ENCODE assay signal across 16 mouse cellular contexts in the genomic region with DNA sequence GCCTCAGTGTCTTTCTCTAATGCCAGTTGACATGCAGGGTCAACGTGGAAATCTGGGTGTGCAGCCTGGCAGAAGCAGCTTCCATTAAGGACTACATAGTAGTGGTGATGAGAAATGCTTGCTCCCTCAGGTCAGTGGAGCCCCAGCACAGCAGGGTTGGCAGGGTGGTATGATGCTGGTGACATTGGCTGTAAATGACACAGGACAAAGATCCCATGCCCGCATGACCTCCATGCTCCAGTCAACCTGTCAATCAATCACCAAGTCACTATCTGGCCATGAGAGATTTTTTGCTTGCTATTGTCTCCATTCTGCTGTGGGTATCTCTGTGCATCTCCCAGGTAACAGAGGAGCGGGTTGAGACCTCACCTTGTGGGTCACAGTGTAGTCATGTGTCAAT.
"Had no signal": no experiment of that assay in that cellular context is flagged by ENCODE, and none has a peak within 500 bp of the region (broad histone marks: within the 10 kb centered on the region; RNA-seq: fewer than 3 reads in every experiment).

No protein-coding gene starts in this region.

- H3K4me3 ChIP-seq: neural tube, embryonic 13.5 days; neural tube, embryonic 15.5 days; stomach, embryonic 15.5 days had no signal

- H3K4me2 ChIP-seq: neural tube, embryonic 13.5 days; neural tube, embryonic 15.5 days; stomach, embryonic 15.5 days had no signal

- DNase-seq: retina, postnatal 1 day; right cerebral cortex, adult 18-20 months; right cerebral cortex, postnatal 14 days; right cerebral cortex, postnatal 25 days; right cerebral cortex, postnatal 4 days; spleen, adult 18-20 months; thymus, adult 18-20 months; thymus, adult 2 months; thymus, postnatal 14 days; thymus, postnatal 25 days; thymus, postnatal 36 days; thymus, postnatal 4 days had no signal

- H3K27me3 ChIP-seq: stomach, embryonic 15.5 days had no signal

- H3K27ac ChIP-seq: neural tube, embryonic 13.5 days; neural tube, embryonic 15.5 days; stomach, embryonic 15.5 days; stomach, postnatal 0 days had no signal

- H3K9ac ChIP-seq: neural tube, embryonic 13.5 days; neural tube, embryonic 15.5 days; stomach, embryonic 15.5 days had no signal

- H3K9me3 ChIP-seq: neural tube, embryonic 13.5 days; neural tube, embryonic 15.5 days; stomach, embryonic 15.5 days had no signal

- H3K36me3 ChIP-seq: neural tube, embryonic 13.5 days; neural tube, embryonic 15.5 days; stomach, embryonic 15.5 days had no signal

- H3K4me1 ChIP-seq: stomach, embryonic 15.5 days had no signal
